Mouse (Mus musculus): ENCODE results near the gene Utrn. TPM values are rescaled to one million over a fixed set of nuclear protein-coding genes. Genes with fewer than 3 reads are reported as not detected.

Gene Utrn
- total and polyA plus RNA-seq, 3 experiments, result 18.8 to 68.1 (median 61.8) TPM

DNA sequence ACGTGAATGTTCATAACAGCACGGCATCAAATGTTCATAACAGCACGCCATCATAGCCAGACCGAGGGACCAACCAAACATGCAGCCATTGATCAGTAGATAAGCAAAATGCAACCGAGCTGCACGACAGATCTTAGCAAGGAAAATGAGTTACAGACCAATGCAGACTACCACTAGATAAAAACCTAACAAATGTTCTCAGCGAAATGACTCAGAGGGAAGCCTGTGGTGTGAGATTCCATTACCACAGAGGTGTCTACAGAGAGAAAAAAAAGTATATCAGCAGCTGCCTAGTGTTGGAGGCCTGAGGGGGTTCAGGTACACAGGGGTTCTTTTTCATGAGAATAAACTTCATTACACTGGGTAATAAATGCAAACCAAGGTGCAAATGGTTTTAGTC is 363.6 kb downstream of the Utrn start:
- WGBS, result 83% methylated on average over 7 of the region's 7 CpGs
- H3K27ac ChIP-seq, result no peak overlapping the region
- H3K9ac ChIP-seq (ENCODE audit: low read depth, low read length), result no peak overlapping the region
- no peak for DNase-seq
- TF ChIP-seq POLR2A (IDR thresholded peaks at IDR 0.05; ENCODE audit: insufficient read depth, low read depth, low read length) (no peak), CTCF (IDR thresholded peaks at IDR 0.05) (no peak), EP300 (IDR thresholded peaks at IDR 0.05; ENCODE audit: insufficient read depth, low read depth, low read length) (no peak)
- H3K79me2 ChIP-seq (replicated peaks; ENCODE audit: control insufficient read depth, insufficient read depth, low read length), result no peaks in the 10 kb centered on the region
- no peak overlapping the region for H3K4me3 ChIP-seq
- no peaks in the 10 kb centered on the region for H3K36me3 ChIP-seq (ENCODE audit: control insufficient read depth, insufficient read depth, low read length)
- intact Hi-C loops (cut with DNase I), result no loop called here
- no peaks in the 10 kb centered on the region for H3K27me3 ChIP-seq (ENCODE audit: control insufficient read depth, insufficient read depth, low read length)
- H3K4me1 ChIP-seq (ENCODE audit: control insufficient read depth, insufficient read depth, low read length), result no peaks in the 10 kb centered on the region

- Histone ChIP-seq H3K9ac (ENCODE audit: low read depth, low read length) (no peak overlapping the region), H3K36me3 (ENCODE audit: control insufficient read depth, insufficient read depth, low read length) (no peaks in the 10 kb centered on the region), H3K79me2 (replicated peaks; ENCODE audit: control insufficient read depth, insufficient read depth, low read length) (no peaks in the 10 kb centered on the region), H3K4me1 (ENCODE audit: control insufficient read depth, insufficient read depth, low read length) (no peaks in the 10 kb centered on the region), H3K27me3 (ENCODE audit: control insufficient read depth, insufficient read depth, low read length) (no peaks in the 10 kb centered on the region), H3K4me3 (no peak overlapping the region), H3K27ac (no peak overlapping the region)
- TF ChIP-seq CTCF (IDR thresholded peaks at IDR 0.05) (no peak), POLR2A (IDR thresholded peaks at IDR 0.05; ENCODE audit: insufficient read depth, low read depth, low read length) (no peak), EP300 (IDR thresholded peaks at IDR 0.05; ENCODE audit: insufficient read depth, low read depth, low read length) (no peak)
- no peak for DNase-seq
- intact Hi-C loops (cut with DNase I), result no loop called here
- WGBS, result 85% methylated on average over 5 of the region's 5 CpGs
Measured at GRCm38 (mm10) chr10:12500489-12500888, 368.7 kb downstream of the Utrn start.

DNA sequence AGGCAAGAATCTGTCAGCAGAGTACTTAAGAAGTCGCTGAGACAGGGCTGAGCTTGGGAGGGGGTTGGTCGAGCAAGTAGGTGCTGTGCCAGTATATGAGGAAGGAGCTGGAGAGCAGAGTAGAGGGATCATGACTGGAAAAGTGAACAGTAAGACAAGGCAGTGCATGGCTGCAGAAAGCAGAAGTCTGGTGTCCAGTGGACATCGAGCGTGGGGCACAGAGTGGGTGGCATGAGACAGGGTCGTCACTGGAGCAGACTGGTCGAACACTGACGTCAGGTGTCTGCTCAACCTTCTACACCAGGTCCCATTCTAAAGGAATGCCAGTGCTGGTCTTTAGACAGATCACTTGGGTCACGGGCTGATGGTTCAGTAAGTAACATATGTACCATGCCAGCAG is 371.6 kb downstream of the Utrn start:
- no peaks in the 10 kb centered on the region for H3K27me3 ChIP-seq (ENCODE audit: control insufficient read depth, insufficient read depth, low read length)
- H3K9ac ChIP-seq (ENCODE audit: low read depth, low read length), result no peak overlapping the region
- no peak overlapping the region for H3K27ac ChIP-seq
- no peaks in the 10 kb centered on the region for H3K36me3 ChIP-seq (ENCODE audit: control insufficient read depth, insufficient read depth, low read length)
- DNase-seq, result no peak
- no peak overlapping the region for H3K4me3 ChIP-seq
- intact Hi-C loops (cut with DNase I), result no loop called here
- no peaks in the 10 kb centered on the region for H3K79me2 ChIP-seq (replicated peaks; ENCODE audit: control insufficient read depth, insufficient read depth, low read length)
- H3K4me1 ChIP-seq (ENCODE audit: control insufficient read depth, insufficient read depth, low read length), result no peaks in the 10 kb centered on the region
- WGBS, result 76% methylated on average over 8 of the region's 8 CpGs
- TF ChIP-seq EP300 (IDR thresholded peaks at IDR 0.05; ENCODE audit: insufficient read depth, low read depth, low read length) (no peak), CTCF (IDR thresholded peaks at IDR 0.05) (no peak), POLR2A (IDR thresholded peaks at IDR 0.05; ENCODE audit: insufficient read depth, low read depth, low read length) (no peak)

DNA sequence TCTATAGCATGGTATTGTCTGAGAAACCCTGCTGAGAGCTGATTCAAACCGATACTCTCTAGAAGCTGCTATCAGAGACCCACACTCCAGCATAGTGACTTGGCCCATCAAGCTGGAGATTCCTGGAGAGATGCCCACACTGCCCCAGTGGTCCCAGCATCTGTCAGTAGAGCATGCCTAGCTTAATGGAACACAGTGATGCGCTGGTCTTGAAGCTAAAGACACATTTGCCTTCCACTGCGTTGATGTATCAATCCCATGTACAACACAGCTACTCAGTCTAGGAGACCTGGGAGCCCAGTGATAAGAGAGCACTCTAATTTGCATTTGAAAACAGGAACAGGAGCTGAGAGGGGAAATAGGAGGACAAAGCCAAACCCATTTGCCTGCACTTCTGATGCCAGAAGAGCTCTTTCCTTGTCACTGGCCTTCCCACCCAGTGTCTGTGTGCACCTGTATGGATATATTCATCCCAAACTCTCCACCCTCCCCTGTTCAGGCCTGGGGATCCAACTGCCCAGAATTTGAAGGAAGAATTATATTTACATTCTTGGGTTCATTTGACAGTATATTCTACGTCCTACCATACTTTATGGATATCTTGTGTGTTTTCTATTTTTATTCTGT is 379.5 kb downstream of the Utrn start:
- TF ChIP-seq EP300 (IDR thresholded peaks at IDR 0.05; ENCODE audit: insufficient read depth, low read depth, low read length) (no peak), POLR2A (IDR thresholded peaks at IDR 0.05; ENCODE audit: insufficient read depth, low read depth, low read length) (no peak), CTCF (IDR thresholded peaks at IDR 0.05) (no peak)
- no peaks in the 10 kb centered on the region for H3K27me3 ChIP-seq (ENCODE audit: control insufficient read depth, insufficient read depth, low read length)
- intact Hi-C loops (cut with DNase I), result no loop called here
- H3K27ac ChIP-seq, result no peak overlapping the region
- DNase-seq, result no peak
- WGBS, result 74% methylated on average over 4 of the region's 4 CpGs
- H3K79me2 ChIP-seq (replicated peaks; ENCODE audit: control insufficient read depth, insufficient read depth, low read length), result no peaks in the 10 kb centered on the region
- no peak overlapping the region for H3K9ac ChIP-seq (ENCODE audit: low read depth, low read length)
- H3K4me3 ChIP-seq, result no peak overlapping the region
- H3K36me3 ChIP-seq (ENCODE audit: control insufficient read depth, insufficient read depth, low read length), result no peaks in the 10 kb centered on the region
- no peaks in the 10 kb centered on the region for H3K4me1 ChIP-seq (ENCODE audit: control insufficient read depth, insufficient read depth, low read length)

- no peak overlapping the region for H3K4me3 ChIP-seq
Measured at GRCm38 (mm10) chr10:12488518-12488917, 380.6 kb downstream of the Utrn start.

GRCm38 (mm10) chr10:12488117-12488516 is 381.0 kb downstream of the Utrn start:
- H3K4me3 ChIP-seq, result no peak overlapping the region
- intact Hi-C loops (cut with DNase I), result no loop called here
- H3K27me3 ChIP-seq (ENCODE audit: control insufficient read depth, insufficient read depth, low read length), result no peaks in the 10 kb centered on the region
- 87% methylated on average over 5 of the region's 5 CpGs for WGBS
- no peaks in the 10 kb centered on the region for H3K4me1 ChIP-seq (ENCODE audit: control insufficient read depth, insufficient read depth, low read length)
- no peak overlapping the region for H3K27ac ChIP-seq
- no peak for DNase-seq
- TF ChIP-seq POLR2A (IDR thresholded peaks at IDR 0.05; ENCODE audit: insufficient read depth, low read depth, low read length) (no peak), EP300 (IDR thresholded peaks at IDR 0.05; ENCODE audit: insufficient read depth, low read depth, low read length) (no peak), CTCF (IDR thresholded peaks at IDR 0.05) (no peak)
- no peaks in the 10 kb centered on the region for H3K36me3 ChIP-seq (ENCODE audit: control insufficient read depth, insufficient read depth, low read length)
- no peaks in the 10 kb centered on the region for H3K79me2 ChIP-seq (replicated peaks; ENCODE audit: control insufficient read depth, insufficient read depth, low read length)
- no peak overlapping the region for H3K9ac ChIP-seq (ENCODE audit: low read depth, low read length)

More at GRCm38 (mm10) chr10:12488518-12488917, 380.6 kb downstream of the Utrn start:
- no peak for DNase-seq
- intact Hi-C loops (cut with DNase I), result no loop called here
- H3K27ac ChIP-seq, result no peak overlapping the region
- H3K4me1 ChIP-seq (ENCODE audit: control insufficient read depth, insufficient read depth, low read length), result no peaks in the 10 kb centered on the region
- TF ChIP-seq POLR2A (IDR thresholded peaks at IDR 0.05; ENCODE audit: insufficient read depth, low read depth, low read length) (no peak), CTCF (IDR thresholded peaks at IDR 0.05) (no peak), EP300 (IDR thresholded peaks at IDR 0.05; ENCODE audit: insufficient read depth, low read depth, low read length) (no peak)
- no peaks in the 10 kb centered on the region for H3K36me3 ChIP-seq (ENCODE audit: control insufficient read depth, insufficient read depth, low read length)
- 83% methylated on average over 3 of the region's 3 CpGs for WGBS
- H3K9ac ChIP-seq (ENCODE audit: low read depth, low read length), result no peak overlapping the region
- H3K79me2 ChIP-seq (replicated peaks; ENCODE audit: control insufficient read depth, insufficient read depth, low read length), result no peaks in the 10 kb centered on the region
- H3K27me3 ChIP-seq (ENCODE audit: control insufficient read depth, insufficient read depth, low read length), result no peaks in the 10 kb centered on the region
